Mouse (Mus musculus): ENCODE measurements at regions not wholly inside any gene's neighbourhood (a gene's known extent, or its start where the extent isn't known, plus 50 kb on each side); places are given as distances from the start of the nearest gene placed in this dataset.

DNA sequence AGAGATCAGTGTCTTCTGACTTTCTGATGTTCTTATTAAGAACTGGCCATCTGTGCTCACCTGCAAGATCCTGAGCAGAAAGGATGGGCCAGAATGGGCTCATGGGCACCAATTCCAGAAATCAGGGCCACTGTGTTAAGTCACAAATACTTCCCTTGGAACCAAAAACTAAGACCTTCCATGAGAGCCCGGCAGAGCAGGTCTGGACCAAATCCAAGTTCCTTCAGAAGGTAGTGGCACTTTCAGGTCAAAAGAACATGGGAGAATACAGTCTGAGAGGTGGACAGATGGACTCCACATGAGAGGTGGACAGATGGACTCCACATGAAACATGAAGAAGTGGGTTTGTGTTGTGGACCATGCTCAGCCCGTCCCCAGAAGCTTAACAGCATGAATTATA is 180.4 kb downstream of the Abhd5 start:
- Histone ChIP-seq H3K4me1 (ENCODE audit: control insufficient read depth, insufficient read depth, low read length) (peaks cover 7% of the 10 kb centered on the region), H3K9me3 (ENCODE audit: control insufficient read depth, low read length) (no peaks in the 10 kb centered on the region), H3K27me3 (replicated peaks; ENCODE audit: control insufficient read depth, insufficient read depth, low read length) (0 out of 2 replicates have a peak, but pooled peaks cover 3% of the 10 kb centered on the region), H3K36me3 (ENCODE audit: control insufficient read depth, insufficient read depth, low read length) (no peaks in the 10 kb centered on the region), H3K4me3 (ENCODE audit: low read depth, low read length) (no peak overlapping the region), H3K27ac (replicated peaks; ENCODE audit: low read depth, low read length) (no peak overlapping the region), H3K4me2 (ENCODE audit: low read depth, low read length) (no peak overlapping the region), H3K9ac (ENCODE audit: low read depth, low read length) (no peak overlapping the region)
- no peak for ATAC-seq (ENCODE audit: low read depth)
- no peak for DNase-seq (ENCODE audit: low spot score)
- WGBS = 73% methylated on average over 2 of the region's 2 CpGs

DNA sequence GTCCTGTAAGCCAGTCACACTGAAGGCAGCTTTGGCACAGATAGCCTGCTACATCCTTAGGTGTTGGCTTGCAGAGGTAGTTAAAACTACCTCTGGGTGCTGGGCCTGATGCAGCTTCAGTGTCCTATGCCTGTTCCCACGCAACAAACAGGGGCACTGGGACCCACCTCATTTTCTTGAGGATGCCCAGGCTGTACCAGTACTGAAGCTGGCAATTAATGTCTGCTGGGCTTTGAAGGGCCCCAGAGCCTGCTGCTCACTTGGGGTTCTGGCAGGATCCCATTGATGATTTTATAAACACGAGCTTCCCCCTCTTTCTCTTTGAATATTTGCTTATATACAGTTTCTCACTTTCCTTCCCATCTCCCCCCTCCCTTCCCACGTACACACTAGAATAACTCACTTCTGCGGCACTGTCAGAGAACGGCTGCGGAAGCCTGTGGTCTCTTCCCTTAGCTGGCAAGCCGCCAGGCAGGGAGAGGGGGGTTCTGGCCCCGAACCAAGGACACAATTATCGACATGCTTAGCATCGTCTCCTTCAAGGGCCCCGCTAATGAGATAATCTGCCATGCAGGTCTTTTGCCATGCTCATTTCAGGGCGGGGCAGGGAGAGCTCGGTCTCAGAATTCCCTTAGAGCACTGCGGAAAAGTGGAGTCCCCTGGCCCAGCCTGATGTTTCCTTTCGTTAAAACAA is 182.9 kb downstream of the Abhd5 start:
- no peaks in the 10 kb centered on the region for H3K36me3 ChIP-seq (ENCODE audit: control insufficient read depth, insufficient read depth, low read length)
- 0 out of 2 replicates have a peak, but pooled peaks have one; percentile 53 for ATAC-seq (ENCODE audit: low read depth)

DNA sequence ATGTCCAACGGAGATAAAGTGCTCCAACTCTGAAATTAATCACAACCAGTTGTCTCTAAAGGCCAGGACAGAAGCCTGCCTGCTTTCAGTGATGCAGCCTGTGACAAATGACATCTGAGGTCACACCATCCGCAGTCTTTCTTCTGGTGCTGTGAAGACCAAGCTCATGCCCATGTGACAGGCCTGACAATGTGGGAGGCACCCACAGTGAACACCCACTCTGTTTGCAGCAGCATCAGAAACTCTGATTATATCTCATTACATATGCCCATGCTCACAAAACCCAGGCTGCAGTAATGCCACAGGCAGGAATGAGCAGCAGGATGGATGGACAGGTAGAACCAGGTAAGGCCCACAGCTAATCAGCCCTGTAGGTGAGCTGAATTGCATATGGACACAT is 183.6 kb downstream of the Abhd5 start:
- no peak overlapping the region for H3K27ac ChIP-seq (replicated peaks; ENCODE audit: low read depth, low read length)
- 49% methylated on average over 2 of the region's 2 CpGs for WGBS
- no peak overlapping the region for H3K4me3 ChIP-seq (ENCODE audit: low read depth, low read length)
- peaks cover 7% of the 10 kb centered on the region for H3K4me1 ChIP-seq (ENCODE audit: control insufficient read depth, insufficient read depth, low read length)
- no peak overlapping the region for H3K9ac ChIP-seq (ENCODE audit: low read depth, low read length)
- DNase-seq (ENCODE audit: low spot score) = no peak
- H3K4me2 ChIP-seq (ENCODE audit: low read depth, low read length) = no peak overlapping the region
- no peak for ATAC-seq (ENCODE audit: low read depth)
- 0 out of 2 replicates have a peak, but pooled peaks cover 3% of the 10 kb centered on the region for H3K27me3 ChIP-seq (replicated peaks; ENCODE audit: control insufficient read depth, insufficient read depth, low read length)
- H3K9me3 ChIP-seq (ENCODE audit: control insufficient read depth, low read length) = no peaks in the 10 kb centered on the region
- no peaks in the 10 kb centered on the region for H3K36me3 ChIP-seq (ENCODE audit: control insufficient read depth, insufficient read depth, low read length)

More for the DNA sequence above, 182.9 kb downstream of the Abhd5 start:
- Histone ChIP-seq H3K4me3 (ENCODE audit: low read depth, low read length) (no peak overlapping the region), H3K27ac (replicated peaks; ENCODE audit: low read depth, low read length) (no peak overlapping the region), H3K9ac (ENCODE audit: low read depth, low read length) (no peak overlapping the region), H3K4me2 (ENCODE audit: low read depth, low read length) (peak overlapping the region; percentile 23), H3K27me3 (replicated peaks; ENCODE audit: control insufficient read depth, insufficient read depth, low read length) (0 out of 2 replicates have a peak, but pooled peaks cover 3% of the 10 kb centered on the region), H3K9me3 (ENCODE audit: control insufficient read depth, low read length) (no peaks in the 10 kb centered on the region), H3K4me1 (ENCODE audit: control insufficient read depth, insufficient read depth, low read length) (peaks cover 7% of the 10 kb centered on the region)
- DNase-seq (ENCODE audit: low spot score) = peak; percentile 75
- WGBS = 24% methylated on average over 14 of the region's 15 CpGs

DNA sequence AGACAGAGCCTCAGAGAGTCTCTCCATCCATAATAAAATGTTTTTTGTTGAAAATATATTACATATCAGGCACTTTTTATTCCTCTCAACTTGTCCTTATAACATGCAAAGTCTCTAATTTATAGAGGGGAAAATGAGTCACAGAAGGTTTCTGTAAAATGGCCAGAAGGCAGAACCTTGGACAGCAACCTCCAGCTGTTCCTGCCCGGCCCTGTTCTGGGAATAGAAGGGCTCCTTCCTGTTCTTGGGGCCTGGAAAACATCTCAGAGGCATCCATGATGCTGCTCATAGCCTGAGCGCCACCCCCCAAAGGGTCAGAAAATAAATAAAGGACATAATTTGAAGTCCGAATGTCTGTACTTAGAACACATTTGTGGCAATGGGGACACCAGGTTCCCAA is 188.7 kb downstream of the Abhd5 start:
- no peak overlapping the region for H3K9ac ChIP-seq (ENCODE audit: low read depth, low read length)
- H3K4me3 ChIP-seq (ENCODE audit: low read depth, low read length) = no peak overlapping the region
- ATAC-seq (ENCODE audit: low read depth) (no peak), DNase-seq (ENCODE audit: low spot score) (peak; percentile 22)
- 37% methylated on average over 3 of the region's 3 CpGs for WGBS
- no peaks in the 10 kb centered on the region for H3K36me3 ChIP-seq (ENCODE audit: control insufficient read depth, insufficient read depth, low read length)
- no peak overlapping the region for H3K4me2 ChIP-seq (ENCODE audit: low read depth, low read length)
- H3K27ac ChIP-seq (replicated peaks; ENCODE audit: low read depth, low read length) = no peak overlapping the region
- no peaks in the 10 kb centered on the region for H3K4me1 ChIP-seq (ENCODE audit: control insufficient read depth, insufficient read depth, low read length)
- H3K9me3 ChIP-seq (ENCODE audit: control insufficient read depth, low read length) = no peaks in the 10 kb centered on the region
- H3K27me3 ChIP-seq (replicated peaks; ENCODE audit: control insufficient read depth, insufficient read depth, low read length) = 0 out of 2 replicates have a peak, but pooled peaks cover 3% of the 10 kb centered on the region

DNA sequence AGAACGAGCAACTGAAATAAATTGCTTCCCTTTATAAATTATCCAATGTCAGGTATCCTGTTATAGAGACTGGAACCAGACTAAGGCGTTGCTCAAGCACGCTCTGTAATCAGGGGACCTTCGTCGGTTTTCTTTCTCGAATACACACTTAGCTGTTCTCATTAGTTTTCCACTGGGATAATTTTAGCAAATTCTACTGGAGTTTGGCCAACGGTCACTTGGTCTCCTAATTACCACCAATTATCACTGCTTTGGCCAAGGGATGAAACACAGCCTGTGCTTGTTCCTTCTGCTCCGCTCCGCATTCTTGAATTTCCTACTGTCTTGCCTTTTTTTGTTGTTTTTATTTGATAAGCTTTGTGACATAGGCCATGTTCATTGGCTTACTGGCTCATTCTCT is 191.1 kb upstream of the Topaz1 start:
- 77% methylated on average over 9 of the region's 9 CpGs for WGBS
- no peak for DNase-seq (ENCODE audit: low spot score)
- no peak for ATAC-seq (ENCODE audit: low read depth)

DNA sequence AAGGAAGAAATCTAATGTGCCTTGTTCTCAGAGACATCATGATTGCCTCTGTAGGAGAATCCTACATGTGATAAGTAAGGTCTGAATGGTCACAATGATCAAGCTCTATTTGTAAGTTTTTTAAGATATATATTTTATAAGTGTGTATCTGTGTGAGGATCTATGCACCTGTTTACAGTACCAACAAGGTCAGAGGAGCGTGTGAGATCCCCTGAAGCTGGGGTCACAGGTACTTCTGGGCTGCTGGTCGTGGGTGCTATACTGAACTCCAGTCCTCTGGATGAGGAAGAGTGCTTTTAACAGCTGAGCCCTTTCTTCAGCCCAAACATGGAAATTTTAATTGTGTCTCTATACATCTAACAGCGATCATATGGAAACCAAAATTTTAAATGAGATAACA is 181.1 kb upstream of the Topaz1 start:
- Histone ChIP-seq H3K9me3 (ENCODE audit: control insufficient read depth, low read length) (no peaks in the 10 kb centered on the region), H3K4me3 (ENCODE audit: low read depth, low read length) (no peak overlapping the region), H3K9ac (ENCODE audit: low read depth, low read length) (no peak overlapping the region), H3K4me2 (ENCODE audit: low read depth, low read length) (no peak overlapping the region), H3K27ac (replicated peaks; ENCODE audit: low read depth, low read length) (no peak overlapping the region), H3K27me3 (replicated peaks; ENCODE audit: control insufficient read depth, insufficient read depth, low read length) (peaks cover 56% of the 10 kb centered on the region), H3K36me3 (ENCODE audit: control insufficient read depth, insufficient read depth, low read length) (no peaks in the 10 kb centered on the region), H3K4me1 (ENCODE audit: control insufficient read depth, insufficient read depth, low read length) (peaks cover 6% of the 10 kb centered on the region)
- no peak for DNase-seq (ENCODE audit: low spot score)
- ATAC-seq (ENCODE audit: low read depth) = no peak
- WGBS = 73% methylated on average over 3 of the region's 3 CpGs

More for the DNA sequence above, 191.1 kb upstream of the Topaz1 start:
- no peak overlapping the region for H3K9ac ChIP-seq (ENCODE audit: low read depth, low read length)
- no peaks in the 10 kb centered on the region for H3K9me3 ChIP-seq (ENCODE audit: control insufficient read depth, low read length)
- H3K4me3 ChIP-seq (ENCODE audit: low read depth, low read length) = no peak overlapping the region
- no peaks in the 10 kb centered on the region for H3K4me1 ChIP-seq (ENCODE audit: control insufficient read depth, insufficient read depth, low read length)
- no peak overlapping the region for H3K27ac ChIP-seq (replicated peaks; ENCODE audit: low read depth, low read length)
- no peak overlapping the region for H3K4me2 ChIP-seq (ENCODE audit: low read depth, low read length)
- H3K36me3 ChIP-seq (ENCODE audit: control insufficient read depth, insufficient read depth, low read length) = no peaks in the 10 kb centered on the region
- H3K27me3 ChIP-seq (replicated peaks; ENCODE audit: control insufficient read depth, insufficient read depth, low read length) = no peaks in the 10 kb centered on the region

DNA sequence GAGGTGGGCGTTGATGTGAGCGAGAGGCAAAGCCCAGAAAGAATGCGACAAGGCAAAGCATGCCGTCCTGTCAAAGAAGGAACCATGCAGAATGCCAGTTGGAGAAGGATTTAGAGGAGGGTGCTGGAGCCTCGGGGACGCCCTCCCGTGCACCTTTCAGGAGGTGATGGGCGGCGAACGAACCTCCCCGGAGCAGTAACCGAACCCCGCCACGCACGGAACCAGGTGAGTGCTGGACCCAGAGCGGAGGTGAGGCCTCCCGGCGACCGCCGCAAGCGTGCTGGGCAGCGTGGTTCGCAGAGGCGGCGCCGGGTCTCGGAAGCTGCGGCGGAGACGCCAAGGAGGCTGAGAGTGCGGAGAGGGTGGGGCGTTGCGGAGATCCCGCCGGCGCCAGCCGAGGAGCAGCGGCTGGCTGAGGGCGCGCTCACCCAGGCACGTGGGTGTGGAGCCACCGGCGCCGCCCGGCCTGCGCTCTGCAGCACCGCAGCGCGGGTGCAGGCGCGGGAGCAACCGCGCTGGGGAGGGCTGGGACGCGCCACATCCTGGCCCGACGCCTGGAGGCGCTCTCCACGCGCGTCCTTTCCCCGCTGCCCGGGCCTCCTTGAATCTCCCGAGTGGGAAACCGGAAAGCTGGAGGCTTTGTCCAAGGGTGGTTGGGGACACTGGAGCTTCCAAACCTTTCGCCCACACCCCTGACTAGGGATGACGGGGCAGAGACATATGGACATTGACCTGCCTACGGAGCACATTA is 178.3 kb upstream of the Topaz1 start:
- Histone ChIP-seq H3K9me3 (ENCODE audit: control insufficient read depth, low read length) (no peaks in the 10 kb centered on the region), H3K4me1 (ENCODE audit: control insufficient read depth, insufficient read depth, low read length) (peaks cover 11% of the 10 kb centered on the region), H3K36me3 (ENCODE audit: control insufficient read depth, insufficient read depth, low read length) (no peaks in the 10 kb centered on the region), H3K4me3 (ENCODE audit: low read depth, low read length) (peak overlapping the region; percentile 43), H3K27me3 (replicated peaks; ENCODE audit: control insufficient read depth, insufficient read depth, low read length) (peaks cover 83% of the 10 kb centered on the region), H3K4me2 (ENCODE audit: low read depth, low read length) (peak overlapping the region; percentile 88), H3K27ac (replicated peaks; ENCODE audit: low read depth, low read length) (no peak overlapping the region), H3K9ac (ENCODE audit: low read depth, low read length) (peak overlapping the region; percentile 52)
- DNase-seq (ENCODE audit: low spot score) = peak; percentile 48
- ATAC-seq (ENCODE audit: low read depth) = peak; percentile 66
- WGBS = under 1% methylated on average over 31 of the region's 68 CpGs

DNA sequence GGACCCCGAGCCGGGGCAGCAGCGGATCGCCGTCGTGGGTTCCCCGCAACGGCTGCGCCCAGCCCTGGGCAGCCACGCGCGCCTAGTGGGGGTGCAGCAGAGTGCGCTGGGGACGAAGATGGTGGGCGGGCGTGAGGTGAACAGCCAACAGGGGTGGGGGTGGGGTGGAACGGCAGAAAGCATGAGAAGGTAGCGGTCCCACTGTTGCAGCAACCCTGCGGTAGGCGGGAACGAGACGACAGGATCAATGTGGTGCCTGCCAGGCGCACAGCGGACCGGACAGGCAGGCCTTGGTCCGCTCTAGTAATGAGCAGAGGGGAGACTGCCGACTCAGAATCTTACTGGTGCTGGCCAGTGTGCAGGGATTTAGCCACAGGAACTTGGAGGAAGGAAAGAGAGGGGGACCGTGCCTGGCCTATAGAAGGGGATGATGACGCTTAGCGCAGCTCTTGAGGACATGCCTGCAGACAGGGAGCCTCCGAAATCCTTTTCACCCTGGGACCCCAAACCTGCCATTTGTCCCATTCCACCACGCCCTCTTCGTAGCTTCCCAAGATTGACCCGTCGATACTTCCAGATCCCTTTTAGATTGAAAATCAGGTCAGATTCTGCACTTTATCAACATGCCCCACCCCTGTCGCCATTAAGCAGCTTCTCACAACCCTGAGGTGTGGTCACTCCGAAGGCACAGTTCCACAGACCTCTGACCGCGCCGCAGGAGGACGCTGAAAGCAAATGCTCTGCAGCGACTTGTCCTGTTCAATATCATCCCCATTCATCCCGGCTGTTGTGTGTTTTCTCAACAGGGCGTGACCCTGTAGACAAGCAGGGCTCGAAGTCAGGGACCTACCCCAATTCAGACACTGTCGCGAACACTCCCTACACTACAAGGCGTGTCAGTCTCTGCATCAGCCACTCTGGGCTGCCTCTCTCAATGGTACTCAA is 177.4 kb upstream of the Topaz1 start:
- Histone ChIP-seq H3K27ac (replicated peaks; ENCODE audit: low read depth, low read length) (no peak overlapping the region), H3K36me3 (ENCODE audit: control insufficient read depth, insufficient read depth, low read length) (no peaks in the 10 kb centered on the region), H3K27me3 (replicated peaks; ENCODE audit: control insufficient read depth, insufficient read depth, low read length) (peaks cover 91% of the 10 kb centered on the region), H3K9me3 (ENCODE audit: control insufficient read depth, low read length) (no peaks in the 10 kb centered on the region), H3K4me1 (ENCODE audit: control insufficient read depth, insufficient read depth, low read length) (peaks cover 11% of the 10 kb centered on the region), H3K9ac (ENCODE audit: low read depth, low read length) (peak overlapping the region; percentile 52), H3K4me3 (ENCODE audit: low read depth, low read length) (peak overlapping the region; percentile 43), H3K4me2 (ENCODE audit: low read depth, low read length) (peak overlapping the region; percentile 88)
- no peak for DNase-seq (ENCODE audit: low spot score)
- WGBS = 2% methylated on average over 47 of the region's 48 CpGs
- no peak for ATAC-seq (ENCODE audit: low read depth)

Data from embryonic facial prominence, embryonic 14.5 days (tissue).